Mouse (Mus musculus): ENCODE measurements at regions not wholly inside any gene's neighbourhood (a gene's known extent, or its start where the extent isn't known, plus 50 kb on each side); places are given as distances from the start of the nearest gene placed in this dataset.

DNA sequence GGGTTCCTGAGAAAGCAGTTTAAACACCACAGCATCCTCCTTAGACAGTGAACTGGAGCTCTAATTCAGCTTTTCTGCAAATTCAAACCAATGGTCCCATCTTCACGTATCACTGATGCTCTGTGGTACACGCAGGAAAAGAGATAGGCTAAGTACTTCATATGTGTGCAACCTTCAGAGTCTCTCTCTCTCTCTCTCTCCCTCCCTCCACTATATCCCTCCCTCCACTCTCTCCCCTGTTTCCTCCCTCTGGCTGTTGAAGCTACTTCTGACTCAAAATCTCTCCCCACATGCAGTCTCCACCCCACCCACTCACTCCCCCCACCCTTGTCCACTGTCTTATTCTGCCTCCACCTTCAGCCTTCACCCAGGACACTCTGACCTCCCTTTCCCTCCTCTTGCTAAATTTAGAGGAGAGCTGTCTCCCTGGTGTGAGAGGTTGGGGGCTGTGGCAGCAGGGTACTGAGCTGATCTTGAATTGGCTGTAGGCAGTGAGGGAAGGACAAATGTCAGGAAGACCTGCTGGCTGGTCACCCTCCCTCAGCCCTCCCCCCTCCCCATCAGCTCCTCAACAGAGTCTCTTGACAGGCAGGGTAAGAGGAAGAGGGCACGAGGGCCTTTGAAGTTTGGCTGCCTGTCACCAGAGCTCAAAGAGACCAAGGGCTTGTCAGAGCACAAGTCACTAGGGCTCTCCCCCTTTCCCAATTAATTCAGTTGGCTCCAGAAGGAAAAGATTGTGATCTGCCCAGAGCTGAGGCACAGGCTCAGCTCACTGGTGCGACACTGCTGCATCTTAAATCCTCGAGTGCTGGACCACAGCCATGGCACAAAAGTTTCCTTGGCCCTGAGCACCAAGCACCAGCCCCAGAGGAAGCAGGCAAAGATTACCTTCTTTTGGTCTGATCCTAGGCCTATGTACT lies 227.9 kb upstream of the Apob start:
- Histone ChIP-seq H3K36me3 (no peaks in the 10 kb centered on the region), H3K27ac (no peak overlapping the region), H3K27me3 (no peaks in the 10 kb centered on the region), H3K4me1 (replicated peaks) (peaks cover 29% of the 10 kb centered on the region), H3K4me2 (no peak overlapping the region), H3K4me3 (no peak overlapping the region), H3K9ac (no peak overlapping the region), H3K9me3 (no peaks in the 10 kb centered on the region)
- WGBS, result 32% methylated on average over 5 of the region's 5 CpGs
- peak; percentile 71 for ATAC-seq (ENCODE audit: low FRiP score)

DNA sequence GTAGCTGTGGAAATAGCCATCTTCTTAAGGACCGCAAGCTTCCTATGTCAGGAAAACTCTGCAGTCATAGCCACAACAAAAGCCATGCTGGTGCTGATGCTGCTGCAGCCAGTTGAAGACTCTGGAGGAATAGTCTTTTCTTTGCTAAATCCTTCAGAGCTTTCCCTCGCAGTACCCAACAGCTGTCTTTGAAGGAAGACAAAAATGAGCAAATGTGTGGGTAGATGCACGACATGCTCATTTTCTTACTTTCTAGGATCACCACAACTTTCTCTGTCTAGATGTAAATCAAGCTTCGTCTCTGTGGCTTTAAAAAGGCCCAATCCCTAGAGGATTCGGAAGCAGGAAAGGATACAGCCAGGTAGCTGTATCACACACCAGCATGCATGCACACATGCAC lies 222.6 kb upstream of the Apob start:
- ATAC-seq (ENCODE audit: low FRiP score), result no peak
- H3K9ac ChIP-seq, result no peak overlapping the region
- WGBS, result 86% methylated on average over 5 of the region's 5 CpGs
- H3K4me1 ChIP-seq (replicated peaks), result peaks cover 4% of the 10 kb centered on the region
- H3K27ac ChIP-seq, result no peak overlapping the region
- no peaks in the 10 kb centered on the region for H3K27me3 ChIP-seq
- no peaks in the 10 kb centered on the region for H3K36me3 ChIP-seq
- H3K9me3 ChIP-seq, result no peaks in the 10 kb centered on the region
- H3K4me3 ChIP-seq, result no peak overlapping the region
- H3K4me2 ChIP-seq, result no peak overlapping the region

DNA sequence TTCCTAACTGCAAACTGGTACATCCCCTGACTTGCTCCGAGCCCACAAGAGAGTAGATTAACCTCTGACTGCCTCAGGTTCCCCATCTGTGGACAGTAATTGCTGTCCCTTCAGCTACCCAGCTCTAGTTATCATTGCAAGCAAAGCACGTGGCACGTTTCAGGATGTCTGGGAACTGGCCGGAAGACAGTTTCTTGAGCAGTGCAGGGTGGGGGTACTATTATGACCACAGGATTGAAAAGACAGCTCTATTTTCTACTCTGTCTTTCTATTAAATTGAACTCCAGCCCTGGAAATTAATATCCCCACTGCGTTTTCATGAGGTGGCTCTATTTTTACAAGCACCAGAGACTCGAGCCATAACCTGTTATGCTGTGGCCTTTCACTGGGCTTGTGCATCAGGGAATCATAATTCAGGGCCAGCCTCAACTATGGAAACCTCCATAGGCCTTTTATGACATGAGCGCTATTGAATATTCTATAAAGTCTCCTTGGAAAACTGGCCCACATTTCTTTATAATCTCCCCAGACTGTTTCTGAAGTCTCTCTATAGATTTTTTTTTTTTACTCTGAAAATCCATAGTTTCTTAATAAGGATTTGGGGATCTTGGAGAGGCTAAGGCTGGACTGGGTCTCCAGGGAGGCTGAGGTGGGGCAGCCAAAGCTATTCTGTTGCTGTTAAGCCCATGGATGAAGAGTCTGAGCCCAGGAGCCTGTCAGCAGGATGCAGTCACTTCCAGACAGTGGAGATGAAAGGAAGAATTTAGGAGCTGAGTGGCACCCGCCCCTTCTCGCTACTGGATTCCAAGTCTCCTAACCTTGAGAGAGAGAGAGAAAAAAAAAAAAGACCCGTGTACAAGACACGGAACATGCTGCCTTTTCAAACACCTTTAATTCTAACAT lies 212.4 kb upstream of the Apob start:
- no peaks in the 10 kb centered on the region; the same call in 1 of the 2 replicates for H3K4me1 ChIP-seq (replicated peaks)
- no peak overlapping the region for H3K4me3 ChIP-seq
- H3K27me3 ChIP-seq, result no peaks in the 10 kb centered on the region
- no peaks in the 10 kb centered on the region for H3K36me3 ChIP-seq
- ATAC-seq (ENCODE audit: low FRiP score), result no peak
- WGBS, result 78% methylated on average over 11 of the region's 11 CpGs
- no peak overlapping the region for H3K4me2 ChIP-seq
- H3K27ac ChIP-seq, result no peak overlapping the region
- H3K9ac ChIP-seq, result no peak overlapping the region
- H3K9me3 ChIP-seq, result no peaks in the 10 kb centered on the region

DNA sequence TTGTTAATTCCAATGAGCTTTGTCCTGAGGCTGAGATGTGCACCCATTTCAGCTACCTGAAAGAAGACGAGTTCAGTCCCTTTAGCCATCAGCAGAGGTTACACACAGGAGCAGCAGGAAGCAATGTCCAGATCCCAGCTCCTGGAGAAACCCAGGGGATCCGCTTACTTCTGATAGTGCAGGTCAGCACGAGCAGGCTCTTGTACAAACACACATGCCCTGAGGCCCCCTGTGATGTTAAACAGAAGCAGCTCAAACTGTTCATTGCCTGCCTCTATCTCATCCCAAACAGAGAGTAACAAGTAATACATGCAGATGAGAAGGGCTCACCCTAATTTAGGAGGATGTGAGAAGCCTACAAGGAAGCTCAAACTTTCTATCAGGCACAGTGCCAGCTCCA lies 203.3 kb upstream of the Apob start:
- H3K27me3 ChIP-seq, result no peaks in the 10 kb centered on the region
- no peaks in the 10 kb centered on the region for H3K36me3 ChIP-seq
- H3K9me3 ChIP-seq, result no peaks in the 10 kb centered on the region
- H3K4me1 ChIP-seq (replicated peaks), result peaks cover 13% of the 10 kb centered on the region
- H3K9ac ChIP-seq, result no peak overlapping the region
- H3K27ac ChIP-seq, result no peak overlapping the region
- no peak overlapping the region for H3K4me3 ChIP-seq
- no peak for ATAC-seq (ENCODE audit: low FRiP score)
- 73% methylated on average over 3 of the region's 3 CpGs for WGBS
- no peak overlapping the region for H3K4me2 ChIP-seq

DNA sequence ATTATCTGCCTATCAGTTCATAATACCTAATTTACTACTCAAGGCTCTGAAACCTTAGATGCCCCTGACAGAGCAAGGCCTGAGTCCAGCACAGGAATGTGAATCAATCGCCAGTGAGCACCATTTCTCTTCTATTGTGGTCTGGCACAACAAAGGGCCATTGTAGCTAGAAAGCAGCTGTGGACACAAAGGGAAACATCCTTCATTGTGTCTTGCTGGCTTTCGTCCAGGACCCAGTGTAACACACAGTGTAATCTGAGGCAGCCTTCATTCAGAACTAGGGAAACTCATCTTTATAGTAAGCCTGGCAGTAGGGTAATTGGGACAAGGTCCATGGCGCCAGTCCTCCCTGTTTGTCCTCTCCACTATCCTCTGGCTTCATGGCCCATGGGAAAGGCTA lies 201.1 kb upstream of the Apob start:
- Histone ChIP-seq H3K4me1 (replicated peaks) (peaks cover 13% of the 10 kb centered on the region), H3K4me2 (no peak overlapping the region), H3K36me3 (no peaks in the 10 kb centered on the region), H3K27me3 (no peaks in the 10 kb centered on the region), H3K9me3 (no peaks in the 10 kb centered on the region), H3K27ac (0 out of 2 replicates have a peak overlapping the region, but pooled peaks have one; percentile 35), H3K9ac (no peak overlapping the region), H3K4me3 (no peak overlapping the region)
- 0 out of 2 replicates have a peak, but pooled peaks have one; percentile 25 for ATAC-seq (ENCODE audit: low FRiP score)
- 24% methylated on average over 3 of the region's 3 CpGs for WGBS

DNA sequence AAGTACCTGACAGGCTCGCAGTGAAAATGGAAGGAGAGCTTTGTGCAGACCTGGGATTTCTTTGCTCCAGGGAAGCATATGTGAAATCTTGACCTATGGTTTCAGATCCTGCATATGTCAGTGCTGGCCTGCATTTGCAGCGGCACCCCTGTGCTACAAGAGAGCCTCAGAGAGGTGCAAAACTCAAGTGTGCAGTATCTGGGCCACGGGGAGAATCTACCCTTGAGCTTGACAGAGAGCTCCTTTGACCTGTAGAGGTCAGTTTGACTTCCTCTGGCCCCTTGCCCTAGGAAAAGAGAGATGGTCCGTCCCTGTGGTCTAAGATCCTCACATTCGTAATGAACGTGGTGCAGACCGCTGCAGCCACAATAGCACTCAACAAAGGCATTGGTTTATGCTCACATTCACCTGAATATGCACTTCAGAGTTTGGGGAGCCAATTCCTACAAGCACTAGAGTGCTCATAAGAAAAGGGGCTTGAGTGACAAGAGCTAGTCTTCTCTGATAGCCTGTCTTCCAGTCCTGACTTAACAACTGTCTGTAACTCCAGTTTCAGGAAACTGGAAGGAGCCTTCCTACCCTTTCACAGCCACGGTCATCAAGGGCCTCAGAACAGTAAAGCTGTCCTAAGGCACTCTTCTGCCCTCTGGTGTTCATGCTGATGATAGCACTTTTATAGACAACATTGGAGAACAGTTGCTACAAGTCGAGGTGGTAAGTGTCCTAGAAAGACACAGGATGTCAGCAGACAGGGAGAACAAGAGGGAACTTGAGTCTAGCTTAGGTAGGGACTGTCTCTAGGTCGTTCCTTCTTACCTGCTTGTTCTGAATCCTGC lies 200.0 kb upstream of the Apob start:
- WGBS, result 43% methylated on average over 10 of the region's 10 CpGs
- H3K4me2 ChIP-seq, result no peak overlapping the region
- peak overlapping the region; percentile 66 for H3K27ac ChIP-seq
- peak; percentile 84 for ATAC-seq (ENCODE audit: low FRiP score)
- no peaks in the 10 kb centered on the region for H3K9me3 ChIP-seq
- no peak overlapping the region for H3K9ac ChIP-seq
- H3K4me1 ChIP-seq (replicated peaks), result peaks cover 13% of the 10 kb centered on the region
- no peak overlapping the region for H3K4me3 ChIP-seq
- no peaks in the 10 kb centered on the region for H3K36me3 ChIP-seq
- H3K27me3 ChIP-seq, result no peaks in the 10 kb centered on the region

DNA sequence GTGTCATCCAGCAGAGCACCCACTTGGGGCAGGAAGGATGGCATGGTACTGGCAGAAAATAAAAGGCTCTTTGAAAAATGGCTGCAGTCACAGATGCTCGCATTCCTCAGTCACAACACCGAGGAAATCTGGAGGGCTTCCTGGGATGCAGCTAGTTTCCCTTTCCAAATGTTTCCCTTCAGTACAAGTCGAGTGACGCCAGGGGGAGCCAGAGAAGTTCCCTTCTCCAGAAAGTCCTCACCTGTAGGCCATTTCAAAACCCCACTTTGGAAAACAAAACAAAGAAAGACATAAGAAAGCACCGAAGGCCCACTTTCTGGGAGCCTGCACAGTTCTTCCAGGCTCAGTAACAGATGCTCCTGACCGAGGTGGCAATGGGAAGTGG lies 199.4 kb upstream of the Apob start:
- peaks cover 13% of the 10 kb centered on the region for H3K4me1 ChIP-seq (replicated peaks)
- no peaks in the 10 kb centered on the region for H3K36me3 ChIP-seq
- H3K4me3 ChIP-seq, result no peak overlapping the region
- 58% methylated on average over 6 of the region's 6 CpGs for WGBS
- no peak overlapping the region for H3K4me2 ChIP-seq
- no peak overlapping the region for H3K27ac ChIP-seq
- no peak for ATAC-seq (ENCODE audit: low FRiP score)
- H3K9ac ChIP-seq, result no peak overlapping the region
- H3K9me3 ChIP-seq, result no peaks in the 10 kb centered on the region
- no peaks in the 10 kb centered on the region for H3K27me3 ChIP-seq

DNA sequence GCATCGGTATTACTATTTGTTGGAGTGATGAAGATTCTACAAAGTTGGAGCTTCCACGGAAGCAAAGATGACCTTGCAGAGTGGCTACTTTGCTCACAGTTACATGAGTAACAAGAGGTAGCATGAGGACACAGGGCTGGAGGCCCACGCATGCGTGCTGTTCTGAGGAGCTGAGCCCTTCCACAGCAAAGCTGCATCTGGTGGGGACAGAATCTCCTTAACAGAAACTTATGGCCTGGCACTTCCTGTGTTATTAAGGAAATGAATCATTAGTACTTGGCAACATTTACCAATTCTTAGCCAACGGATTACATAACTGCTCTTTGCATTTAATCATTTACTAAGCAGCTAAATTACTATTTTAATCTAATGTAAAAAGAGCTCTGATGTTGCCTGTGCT lies 160.8 kb upstream of the Apob start:
- no peaks in the 10 kb centered on the region for H3K9me3 ChIP-seq
- no peak overlapping the region for H3K4me2 ChIP-seq
- H3K4me1 ChIP-seq (replicated peaks), result no peaks in the 10 kb centered on the region
- no peak overlapping the region for H3K9ac ChIP-seq
- H3K4me3 ChIP-seq, result no peak overlapping the region
- ATAC-seq (ENCODE audit: low FRiP score), result no peak
- H3K27me3 ChIP-seq, result no peaks in the 10 kb centered on the region
- WGBS, result 85% methylated on average over 5 of the region's 5 CpGs
- no peaks in the 10 kb centered on the region for H3K36me3 ChIP-seq
- H3K27ac ChIP-seq, result no peak overlapping the region

DNA sequence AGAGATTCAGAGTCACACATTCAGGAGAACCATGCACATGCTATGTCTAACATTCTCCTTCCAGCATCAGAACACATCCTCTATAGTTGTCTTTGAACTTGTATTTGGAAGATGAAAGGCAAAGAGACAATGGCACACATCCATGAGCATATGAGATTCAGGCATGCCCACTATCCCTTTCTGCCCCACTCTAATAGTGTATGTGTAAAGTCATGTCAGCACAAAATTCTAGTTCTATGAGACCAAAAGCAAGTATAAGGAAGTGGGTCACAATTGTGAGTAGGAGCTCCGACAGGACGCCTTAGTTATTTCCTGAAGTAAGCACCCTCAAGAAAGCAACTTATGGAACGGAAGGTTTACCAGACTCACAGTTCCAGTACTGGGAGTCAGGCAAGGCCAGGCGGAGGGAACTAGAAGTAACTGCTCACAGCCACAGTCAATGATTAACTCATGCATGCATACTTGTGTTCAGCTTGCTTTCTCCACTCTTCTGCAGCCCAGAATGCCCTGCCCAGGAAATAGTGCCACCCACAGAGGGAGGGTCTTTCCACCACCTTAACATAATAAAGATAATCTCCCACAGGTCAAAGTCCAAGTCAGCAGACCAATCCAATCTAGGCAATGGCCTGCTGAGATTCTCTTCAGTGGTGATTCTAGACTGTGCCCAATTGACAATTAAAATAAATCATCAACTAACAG lies 157.3 kb upstream of the Apob start:
- no peak overlapping the region for H3K4me2 ChIP-seq
- H3K36me3 ChIP-seq, result no peaks in the 10 kb centered on the region
- no peaks in the 10 kb centered on the region for H3K4me1 ChIP-seq (replicated peaks)
- H3K27ac ChIP-seq, result no peak overlapping the region
- no peaks in the 10 kb centered on the region for H3K27me3 ChIP-seq
- ATAC-seq (ENCODE audit: low FRiP score), result no peak
- H3K9me3 ChIP-seq, result no peaks in the 10 kb centered on the region
- no peak overlapping the region for H3K4me3 ChIP-seq
- no peak overlapping the region for H3K9ac ChIP-seq
- WGBS, result 82% methylated on average over 4 of the region's 4 CpGs

DNA sequence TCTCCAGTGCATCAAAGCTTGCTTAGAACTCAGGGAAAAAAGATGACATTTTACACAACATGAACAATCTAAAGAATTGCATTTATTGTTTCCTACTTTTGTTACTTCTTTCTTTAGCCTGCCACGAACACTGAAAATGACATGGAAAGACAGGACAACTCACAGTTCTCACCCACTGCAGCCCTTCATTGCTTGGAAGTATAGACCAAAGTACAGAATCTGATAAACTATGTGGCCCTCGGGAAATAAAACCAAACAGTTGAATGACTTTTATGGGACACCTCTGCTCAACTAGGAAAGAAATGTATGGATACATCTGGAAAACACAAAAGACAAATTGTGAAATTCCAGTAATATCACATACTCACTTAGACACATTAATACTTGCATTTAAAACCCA lies 156.7 kb upstream of the Apob start:
- H3K4me3 ChIP-seq, result no peak overlapping the region
- no peak overlapping the region for H3K4me2 ChIP-seq
- no peaks in the 10 kb centered on the region for H3K36me3 ChIP-seq
- no peak overlapping the region for H3K9ac ChIP-seq
- H3K9me3 ChIP-seq, result 0 out of 2 replicates have a peak, but pooled peaks cover under 1% of the 10 kb centered on the region
- ATAC-seq (ENCODE audit: low FRiP score), result no peak
- no peaks in the 10 kb centered on the region for H3K4me1 ChIP-seq (replicated peaks)
- WGBS, result 64% methylated on average over 2 of the region's 2 CpGs
- H3K27me3 ChIP-seq, result no peaks in the 10 kb centered on the region
- no peak overlapping the region for H3K27ac ChIP-seq

DNA sequence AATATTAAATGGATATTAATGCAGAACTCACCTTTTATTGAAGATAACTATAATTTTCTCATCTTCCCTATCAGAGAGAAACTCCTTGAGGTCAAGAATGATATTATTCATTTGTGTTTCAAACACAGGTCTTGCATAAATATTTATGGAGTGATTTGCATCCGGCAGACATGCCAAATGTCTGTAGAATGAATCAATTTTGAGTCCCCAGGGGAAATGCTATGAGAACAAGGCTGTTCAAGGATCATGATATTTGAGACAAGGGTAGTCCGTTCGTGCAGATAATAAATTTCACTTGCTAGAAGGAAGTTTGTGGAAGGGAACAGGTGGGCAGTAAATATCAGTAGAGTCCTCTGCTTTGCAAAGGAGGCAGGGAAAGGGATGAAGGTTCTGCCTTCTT lies 141.7 kb upstream of the Apob start:
- H3K4me2 ChIP-seq, result no peak overlapping the region
- no peak overlapping the region for H3K27ac ChIP-seq
- WGBS, result 48% methylated on average over 3 of the region's 3 CpGs
- no peak overlapping the region for H3K4me3 ChIP-seq
- no peak overlapping the region for H3K9ac ChIP-seq
- no peaks in the 10 kb centered on the region for H3K36me3 ChIP-seq
- no peaks in the 10 kb centered on the region for H3K27me3 ChIP-seq
- ATAC-seq (ENCODE audit: low FRiP score), result no peak
- H3K4me1 ChIP-seq (replicated peaks), result 0 out of 2 replicates have a peak, but pooled peaks cover 3% of the 10 kb centered on the region
- H3K9me3 ChIP-seq, result no peaks in the 10 kb centered on the region
